Mouse (Mus musculus) layer of hippocampus, adult 11-12 months (tissue): ENCODE measurements around the gene Zfp385b.

Source experiments
- DNase-seq: peaks from one replicate; pipeline ENCODE4 v3.0.0; 2022; ENCODE audit warnings: low spot score

The Zfp385b gene

GRCm38 (mm10) chr2:77376823-77377222 is 442.6 kb downstream of the Zfp385b start:
- no peak for DNase-seq

- DNase-seq = no peak
Measured at GRCm38 (mm10) chr2:77375155-77375554, 444.3 kb downstream of the Zfp385b start.

GRCm38 (mm10) chr2:77369174-77369573 is 450.3 kb downstream of the Zfp385b start:
- no peak for DNase-seq
